Mouse (Mus musculus) liver, embryonic 12.5 days (tissue): ENCODE results near the gene Tob1. TPM values are rescaled to one million over a fixed set of nuclear protein-coding genes. Genes with fewer than 3 reads are reported as not detected.

Experiments used
- ATAC-seq: fragments of 200-750 bp; cut with Nextera tagmentation; 2 replicates; pipeline ENCODE4 v1.8.0; 2017; ENCODE audit warnings: moderate number of reproducible peaks, mild to moderate bottlenecking, moderate library complexity
- H3K27ac ChIP-seq: fragments of 300-500 bp; sonication (generic); 2 replicates; pipeline ENCODE4 v1.5.1; 2016; ENCODE audit warnings: mild to moderate bottlenecking
- H3K27me3 ChIP-seq: fragments of 300-500 bp; sonication (generic); replicated peaks from 2 replicates; pipeline ENCODE4 v1.6.1; 2016; ENCODE audit warnings: mild to moderate bottlenecking, moderate library complexity
- H3K36me3 ChIP-seq: fragments of 300-500 bp; sonication (generic); 2 replicates; pipeline ENCODE4 v1.6.1; 2016; ENCODE audit warnings: mild to moderate bottlenecking, moderate library complexity
- H3K4me1 ChIP-seq: fragments of 300-500 bp; sonication (generic); 2 replicates; pipeline ENCODE4 v1.6.1; 2016
- H3K4me2 ChIP-seq: fragments of 300-500 bp; sonication (generic); 2 replicates; pipeline ENCODE4 v1.6.1; 2016; ENCODE audit warnings: mild to moderate bottlenecking, moderate library complexity
- H3K4me3 ChIP-seq: fragments of 300-500 bp; sonication (generic); 2 replicates; pipeline ENCODE4 v1.5.1; 2016; ENCODE audit warnings: mild to moderate bottlenecking, moderate library complexity
- H3K9ac ChIP-seq: fragments of 300-500 bp; sonication (generic); 2 replicates; pipeline ENCODE4 v1.6.1; 2016; ENCODE audit warnings: mild to moderate bottlenecking, moderate library complexity
- H3K9me3 ChIP-seq: fragments of 300-500 bp; sonication (generic); replicated peaks from 2 replicates; pipeline ENCODE4 v1.6.1; 2016; ENCODE audit warnings: mild to moderate bottlenecking, moderate library complexity
- WGBS: fragments of 180-500 bp; shearing (Covaris S2); methylation state at CpG from one replicate; pipeline ENCODE4 v1.1.7; 2016; ENCODE audit not compliant: insufficient replicate concordance; 5-methylcytosine and 5-hydroxymethylcytosine counted together
- polyA plus RNA-seq: library from polyadenylated mRNA; unstranded; fragments of >200 nt; fragmentation: Nextera tagmentation; extraction: Ambion mirVana; gene quantifications from 2 replicates; pipeline ENCODE4 v1.2.1, GENCODE M21; 2016

Gene Tob1
- polyA plus RNA-seq, 1 experiment from 2014 or later = 13.6 TPM

GRCm38 (mm10) chr11:94213735-94214594 lies 2.7 kb downstream of the Tob1 start:
- peaks cover under 1% of the 10 kb centered on the region; the same call in 1 of the 2 replicates for H3K27me3 ChIP-seq
- peaks cover 16% of the 10 kb centered on the region for H3K36me3 ChIP-seq
- ATAC-seq = no peak
- 89% methylated on average over 29 of the region's 29 CpGs for WGBS
- peaks cover 24% of the 10 kb centered on the region for H3K4me1 ChIP-seq
- H3K4me2 ChIP-seq = no peak overlapping the region
- no peak overlapping the region for H3K27ac ChIP-seq
- no peaks in the 10 kb centered on the region for H3K9me3 ChIP-seq
- no peak overlapping the region for H3K9ac ChIP-seq
- H3K4me3 ChIP-seq = no peak overlapping the region

GRCm38 (mm10) chr11:94215581-94215980 lies 4.3 kb downstream of the Tob1 start:
- WGBS = 86% methylated on average over 3 of the region's 3 CpGs
- ATAC-seq = no peak
- Histone ChIP-seq H3K27me3 (peaks cover 5% of the 10 kb centered on the region; the same call in 1 of the 2 replicates), H3K27ac (no peak overlapping the region), H3K9ac (no peak overlapping the region), H3K4me3 (no peak overlapping the region), H3K36me3 (peaks cover 16% of the 10 kb centered on the region), H3K4me2 (no peak overlapping the region), H3K9me3 (no peaks in the 10 kb centered on the region), H3K4me1 (peaks cover 17% of the 10 kb centered on the region)

- no peak overlapping the region for H3K9ac ChIP-seq
- H3K27ac ChIP-seq = no peak overlapping the region
- no peak overlapping the region for H3K4me2 ChIP-seq
- H3K9me3 ChIP-seq = no peaks in the 10 kb centered on the region
- WGBS = 53% methylated on average over 2 of the region's 2 CpGs
- peaks cover 17% of the 10 kb centered on the region for H3K4me1 ChIP-seq
- ATAC-seq = no peak
- H3K36me3 ChIP-seq = peaks cover 16% of the 10 kb centered on the region
- H3K4me3 ChIP-seq = no peak overlapping the region
- peaks cover 5% of the 10 kb centered on the region; the same call in 1 of the 2 replicates for H3K27me3 ChIP-seq
Observed at GRCm38 (mm10) chr11:94216247-94216646, 5.0 kb downstream of the Tob1 start.

GRCm38 (mm10) chr11:94221257-94221656 lies 10.0 kb downstream of the Tob1 start:
- peaks cover 25% of the 10 kb centered on the region for H3K27me3 ChIP-seq
- ATAC-seq = no peak
- no peaks in the 10 kb centered on the region for H3K36me3 ChIP-seq
- H3K4me2 ChIP-seq = no peak overlapping the region
- H3K4me3 ChIP-seq = no peak overlapping the region
- no peak overlapping the region for H3K9ac ChIP-seq
- no peaks in the 10 kb centered on the region for H3K9me3 ChIP-seq
- peaks cover 9% of the 10 kb centered on the region for H3K4me1 ChIP-seq
- H3K27ac ChIP-seq = no peak overlapping the region
- 89% methylated on average over 7 of the region's 7 CpGs for WGBS

- Histone ChIP-seq H3K4me2 (no peak overlapping the region), H3K36me3 (no peaks in the 10 kb centered on the region), H3K27me3 (peaks cover 25% of the 10 kb centered on the region), H3K4me1 (peaks cover 12% of the 10 kb centered on the region), H3K27ac (no peak overlapping the region), H3K9me3 (no peaks in the 10 kb centered on the region), H3K9ac (no peak overlapping the region), H3K4me3 (no peak overlapping the region)
- ATAC-seq = no peak
- 52% methylated on average over 9 of the region's 9 CpGs for WGBS
Observed at GRCm38 (mm10) chr11:94223531-94223930, 12.3 kb downstream of the Tob1 start.

GRCm38 (mm10) chr11:94225985-94226384 lies 14.7 kb downstream of the Tob1 start:
- no peak overlapping the region for H3K27ac ChIP-seq
- no peaks in the 10 kb centered on the region for H3K9me3 ChIP-seq
- H3K9ac ChIP-seq = no peak overlapping the region
- peaks cover 22% of the 10 kb centered on the region for H3K27me3 ChIP-seq
- peak overlapping the region; percentile 13; the same call in 1 of the 2 replicates for H3K4me2 ChIP-seq
- no peaks in the 10 kb centered on the region for H3K36me3 ChIP-seq
- peaks cover 34% of the 10 kb centered on the region for H3K4me1 ChIP-seq
- ATAC-seq = 0 out of 2 replicates have a peak, but pooled peaks have one; percentile 34
- WGBS = 30% methylated on average over 7 of the region's 7 CpGs
- H3K4me3 ChIP-seq = no peak overlapping the region

- Histone ChIP-seq H3K9me3 (no peaks in the 10 kb centered on the region), H3K4me3 (no peak overlapping the region), H3K27me3 (peaks cover 15% of the 10 kb centered on the region; the same call in 1 of the 2 replicates), H3K4me1 (peaks cover 42% of the 10 kb centered on the region), H3K36me3 (no peaks in the 10 kb centered on the region), H3K27ac (no peak overlapping the region), H3K4me2 (no peak overlapping the region), H3K9ac (no peak overlapping the region)
- 72% methylated on average over 9 of the region's 9 CpGs for WGBS
- ATAC-seq = no peak
Observed at GRCm38 (mm10) chr11:94228416-94228815, 17.2 kb downstream of the Tob1 start.

GRCm38 (mm10) chr11:94229207-94229960 lies 18.1 kb downstream of the Tob1 start:
- 84% methylated on average over 5 of the region's 5 CpGs for WGBS
- H3K4me2 ChIP-seq = no peak overlapping the region
- peaks cover 50% of the 10 kb centered on the region for H3K4me1 ChIP-seq

GRCm38 (mm10) chr11:94230244-94230643 lies 19.0 kb downstream of the Tob1 start:
- peaks cover 8% of the 10 kb centered on the region; the same call in 1 of the 2 replicates for H3K27me3 ChIP-seq
- no peak overlapping the region; the same call in 1 of the 2 replicates for H3K27ac ChIP-seq
- no peak overlapping the region for H3K4me3 ChIP-seq
- ATAC-seq = peak; percentile 69
- H3K4me2 ChIP-seq = peak overlapping the region; percentile 33
- no peaks in the 10 kb centered on the region for H3K9me3 ChIP-seq
- 35% methylated on average over 8 of the region's 8 CpGs for WGBS
- peaks cover 59% of the 10 kb centered on the region for H3K4me1 ChIP-seq
- H3K9ac ChIP-seq = no peak overlapping the region
- no peaks in the 10 kb centered on the region for H3K36me3 ChIP-seq

More at GRCm38 (mm10) chr11:94229207-94229960, 18.1 kb downstream of the Tob1 start:
- Histone ChIP-seq H3K9ac (no peak overlapping the region), H3K27me3 (peaks cover 10% of the 10 kb centered on the region; the same call in 1 of the 2 replicates), H3K27ac (no peak overlapping the region), H3K9me3 (no peaks in the 10 kb centered on the region), H3K4me3 (no peak overlapping the region), H3K36me3 (no peaks in the 10 kb centered on the region)
- ATAC-seq = no peak

- Histone ChIP-seq H3K4me1 (peaks cover 64% of the 10 kb centered on the region), H3K27me3 (peaks cover 4% of the 10 kb centered on the region; the same call in 1 of the 2 replicates), H3K9ac (no peak overlapping the region), H3K36me3 (no peaks in the 10 kb centered on the region), H3K4me2 (no peak overlapping the region), H3K27ac (no peak overlapping the region), H3K9me3 (no peaks in the 10 kb centered on the region), H3K4me3 (no peak overlapping the region)
- no peak for ATAC-seq
- 76% methylated on average over 19 of the region's 19 CpGs for WGBS
Observed at GRCm38 (mm10) chr11:94231821-94232552, 20.7 kb downstream of the Tob1 start.

- H3K9me3 ChIP-seq = no peaks in the 10 kb centered on the region
- peaks cover 64% of the 10 kb centered on the region for H3K4me1 ChIP-seq
- peaks cover 6% of the 10 kb centered on the region; the same call in 1 of the 2 replicates for H3K27me3 ChIP-seq
- no peaks in the 10 kb centered on the region for H3K36me3 ChIP-seq
- no peak for ATAC-seq
- H3K4me3 ChIP-seq = no peak overlapping the region
- H3K9ac ChIP-seq = no peak overlapping the region
- WGBS = 69% methylated on average over 6 of the region's 6 CpGs
- no peak overlapping the region for H3K27ac ChIP-seq
- H3K4me2 ChIP-seq = no peak overlapping the region
Observed at GRCm38 (mm10) chr11:94233405-94233804, 22.2 kb downstream of the Tob1 start.
